Mouse (Mus musculus) lung, adult 2 months (tissue): ENCODE results near the gene Gjc1. TPM values are rescaled to one million over a fixed set of nuclear protein-coding genes. Genes with fewer than 3 reads are reported as not detected.

Experiments
- DNase-seq: peaks from one replicate; pipeline ENCODE4 v3.0.0; 2022
- H3K4me1 ChIP-seq: fragments of 200-500 bp; 2 replicates; pipeline ENCODE4 v1.6.1; 2011; ENCODE audit warnings: low read length; ENCODE audit not compliant: control insufficient read depth, insufficient read depth
- H3K4me3 ChIP-seq: fragments of 200-500 bp; replicated peaks from 2 replicates; pipeline ENCODE3; 2011; ENCODE audit warnings: low read depth, mild to moderate bottlenecking, control low read depth, low read length; ENCODE audit errors: extremely low read depth
- CTCF ChIP-seq: fragments of 200-500 bp; IDR thresholded peaks from 2 replicates; pipeline ENCODE4 v1.5.1; 2011; ENCODE audit warnings: mild to moderate bottlenecking, low read length, control low read depth; ENCODE audit not compliant: insufficient read depth
- POLR2A ChIP-seq: fragments of 200-500 bp; IDR thresholded peaks from 2 replicates; pipeline ENCODE4 v1.6.1; 2011; ENCODE audit warnings: low read depth, mild to moderate bottlenecking, control low read depth, low read length, borderline replicate concordance; ENCODE audit errors: extremely low read depth
- WGBS: fragments of 180-500 bp; shearing (Covaris S2); methylation state at CpG from one replicate; pipeline ENCODE4 v1.1.7; 2018; 5-methylcytosine and 5-hydroxymethylcytosine counted together
- polyA plus RNA-seq: library from polyadenylated mRNA; depleted of rRNA; stranded (reverse); fragments of >200 nt; gene quantifications from 2 replicates; pipeline ENCODE4 v1.2.3, GENCODE M21; 2012

Gjc1 gene
- polyA plus RNA-seq, 1 experiment = 14.8 TPM

DNA sequence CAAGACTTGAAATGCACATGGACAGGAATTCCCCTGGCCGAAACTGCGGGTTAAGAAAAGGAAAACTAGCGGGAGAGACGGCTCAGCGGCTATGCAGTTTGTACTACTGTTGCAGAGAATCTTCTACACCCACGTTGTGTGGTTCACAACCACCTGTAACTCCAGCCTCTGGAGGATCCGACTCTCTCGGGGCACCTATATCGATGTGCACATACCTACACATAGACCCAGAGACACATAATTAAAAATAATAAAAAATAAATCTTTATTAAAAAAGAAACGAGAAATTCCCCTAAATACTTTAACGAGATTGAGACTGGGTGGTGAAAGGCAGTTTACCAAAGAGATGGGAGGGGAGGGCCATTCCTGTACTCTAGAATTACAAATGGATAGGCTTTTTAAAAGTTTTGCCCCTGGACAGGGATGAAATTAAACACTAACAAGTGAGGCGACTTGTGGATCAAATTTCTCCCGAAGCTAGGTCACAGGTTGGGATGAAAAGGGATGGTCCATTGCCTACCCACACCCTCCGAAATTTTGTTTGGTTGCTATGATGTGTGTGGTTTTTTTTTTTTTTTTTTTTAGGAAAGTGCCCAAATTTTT lies 384 bp upstream of the Gjc1 start:
- no peak for DNase-seq
- 15% methylated on average over 14 of the region's 14 CpGs for WGBS
- no peaks in the 10 kb centered on the region; the same call in 1 of the 2 replicates for H3K4me1 ChIP-seq
- no peak overlapping the region for H3K4me3 ChIP-seq
- TF ChIP-seq POLR2A (no peak), CTCF (no peak)

GRCm38 (mm10) chr11:102818121-102819020 lies 1.1 kb downstream of the Gjc1 start:
- Histone ChIP-seq H3K4me3 (peak overlapping the region; percentile 62), H3K4me1 (no peaks in the 10 kb centered on the region; the same call in 1 of the 2 replicates)
- 2% methylated on average over 81 of the region's 92 CpGs for WGBS
- TF ChIP-seq CTCF (no peak), POLR2A (no peak)
- peak; percentile 37 for DNase-seq

GRCm38 (mm10) chr11:102814881-102815280 lies 4.6 kb downstream of the Gjc1 start:
- TF ChIP-seq CTCF = no peak
- TF ChIP-seq POLR2A = no peak
- DNase-seq = no peak
- Histone ChIP-seq H3K4me3 (no peak overlapping the region), H3K4me1 (peaks cover 4% of the 10 kb centered on the region; the same call in 1 of the 2 replicates)

DNA sequence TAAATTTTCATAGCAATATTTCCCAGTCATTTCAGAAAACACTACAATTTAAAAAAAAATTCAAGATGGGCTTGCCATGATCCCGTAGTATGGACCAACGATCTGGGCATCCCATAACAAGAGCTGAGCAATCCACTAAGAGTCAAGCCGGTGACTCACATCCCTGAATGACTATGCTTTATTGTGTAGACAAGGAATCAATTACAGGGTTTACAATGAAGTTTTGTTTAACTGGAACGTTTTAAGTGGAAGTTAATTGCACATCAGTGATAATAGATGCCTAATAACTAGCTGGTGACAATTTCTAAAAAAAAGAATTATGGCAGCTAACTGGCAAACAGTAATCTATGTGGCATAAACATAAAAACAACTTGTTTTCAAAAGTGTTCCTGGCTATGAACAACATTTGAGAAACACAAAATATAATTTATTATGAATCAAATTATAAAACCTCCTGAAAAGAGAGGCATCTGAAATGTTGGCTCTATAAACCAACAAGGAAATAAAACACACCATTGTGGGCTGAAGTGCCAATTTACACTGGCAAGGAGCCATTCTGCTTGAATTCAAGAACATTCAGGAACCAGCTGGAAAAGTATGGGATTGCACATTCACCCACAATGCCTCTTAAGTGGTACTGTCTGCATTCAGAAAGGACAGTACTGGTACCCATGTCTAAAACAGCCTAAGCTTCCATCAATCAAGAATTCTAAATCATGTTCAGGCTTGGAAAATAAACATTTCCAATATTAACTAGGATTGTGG lies 8.6 kb downstream of the Gjc1 start:
- Histone ChIP-seq H3K4me1 (peaks cover 4% of the 10 kb centered on the region; the same call in 1 of the 2 replicates), H3K4me3 (no peak overlapping the region)
- DNase-seq = no peak
- 32% methylated on average over 4 of the region's 4 CpGs for WGBS
- TF ChIP-seq POLR2A (no peak), CTCF (no peak)

DNA sequence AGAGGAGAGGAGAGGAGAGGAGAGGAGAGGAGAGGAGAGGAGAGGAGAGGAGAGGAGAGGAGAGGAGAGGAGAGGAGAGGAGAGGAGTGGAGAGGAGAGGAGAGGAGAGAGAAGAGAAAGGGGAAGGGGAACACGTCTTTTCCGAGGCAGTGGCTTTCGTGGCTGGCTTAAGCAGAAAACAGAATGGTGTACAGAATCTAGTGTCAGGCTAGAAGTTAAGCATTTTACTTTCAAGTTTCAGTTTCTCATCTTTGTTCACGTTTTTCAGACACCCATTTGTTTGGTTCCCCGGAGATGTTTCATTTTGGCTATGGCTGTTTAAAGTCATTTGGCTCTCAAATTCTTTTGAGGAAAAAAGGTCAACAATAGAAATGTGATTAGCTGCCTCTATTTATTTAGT lies 11.3 kb downstream of the Gjc1 start:
- DNase-seq = no peak
- no peak overlapping the region for H3K4me3 ChIP-seq
- H3K4me1 ChIP-seq = peaks cover 4% of the 10 kb centered on the region; the same call in 1 of the 2 replicates
- WGBS = 41% methylated on average over 5 of the region's 5 CpGs
- no peak for TF ChIP-seq CTCF
- no peak for TF ChIP-seq POLR2A

GRCm38 (mm10) chr11:102803453-102803852 lies 16.0 kb downstream of the Gjc1 start:
- WGBS = 69% methylated on average over 5 of the region's 5 CpGs
- no peak for DNase-seq

GRCm38 (mm10) chr11:102794157-102794556 lies 25.3 kb downstream of the Gjc1 start:
- H3K4me1 ChIP-seq = peaks cover 8% of the 10 kb centered on the region
- H3K4me3 ChIP-seq = no peak overlapping the region
- DNase-seq = no peak
- WGBS = 63% methylated on average over 8 of the region's 8 CpGs
- TF ChIP-seq POLR2A (no peak), CTCF (no peak)

More at GRCm38 (mm10) chr11:102803453-102803852, 16.0 kb downstream of the Gjc1 start:
- Histone ChIP-seq H3K4me3 (no peak overlapping the region), H3K4me1 (no peaks in the 10 kb centered on the region)
- TF ChIP-seq CTCF = no peak
- TF ChIP-seq POLR2A = no peak

DNA sequence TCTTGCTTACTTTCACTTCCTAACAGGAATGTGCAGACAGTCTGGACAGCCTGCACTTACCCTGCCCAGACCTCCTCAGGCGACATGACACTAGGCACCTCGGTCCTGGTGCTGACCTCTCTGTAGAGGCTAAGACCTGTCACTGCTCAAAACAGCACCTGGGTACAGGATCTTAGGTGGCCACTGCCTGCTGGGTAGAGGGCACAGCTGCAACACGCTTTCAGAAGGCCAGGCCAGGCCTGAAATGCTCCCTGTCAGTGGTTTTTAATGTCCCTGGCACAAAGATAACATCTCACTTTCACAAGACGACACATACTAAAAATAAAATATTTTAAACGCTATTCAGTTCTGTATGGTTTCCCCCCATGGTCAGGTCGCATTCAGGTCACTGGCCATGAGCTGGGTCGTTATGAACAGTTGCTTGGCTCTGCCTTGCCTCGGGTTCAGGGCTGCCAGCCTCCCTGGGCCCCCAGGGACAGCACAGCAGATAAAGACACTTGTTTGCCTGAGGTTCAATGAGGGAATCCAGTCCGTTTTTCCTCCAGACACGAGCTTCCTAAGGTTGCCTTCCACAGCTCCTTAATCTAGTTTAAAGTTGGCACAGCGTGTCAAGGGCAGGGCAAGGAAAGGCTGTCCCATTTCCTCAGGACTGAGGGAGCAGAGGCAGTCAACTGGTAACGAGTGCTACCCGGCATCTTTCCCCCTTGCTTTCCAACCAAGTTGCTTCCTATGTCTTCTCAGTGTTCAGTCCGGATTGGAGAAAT lies 27.6 kb downstream of the Gjc1 start:
- no peak for DNase-seq
- 29% methylated on average over 14 of the region's 14 CpGs for WGBS
- peaks cover 8% of the 10 kb centered on the region for H3K4me1 ChIP-seq
- no peak for TF ChIP-seq CTCF
- no peak for TF ChIP-seq POLR2A
- H3K4me3 ChIP-seq = no peak overlapping the region

- TF ChIP-seq CTCF (no peak), POLR2A (no peak)
- peaks cover 8% of the 10 kb centered on the region for H3K4me1 ChIP-seq
- H3K4me3 ChIP-seq = no peak overlapping the region
- DNase-seq = no peak
- WGBS = 73% methylated on average over 5 of the region's 5 CpGs
Measured at GRCm38 (mm10) chr11:102787688-102788177, 31.8 kb downstream of the Gjc1 start.
